Mouse (Mus musculus): ENCODE data around the gene Myo10. TPM values are rescaled to one million over a fixed set of nuclear protein-coding genes. Genes with fewer than 3 reads are reported as not detected.

Myo10 gene
- total RNA-seq, 2 experiments from 2014 or later, result 52.0 to 54.3 TPM

GRCm38 (mm10) chr15:25642214-25643058 lies 20.1 kb downstream of the Myo10 start:
- Histone ChIP-seq H3K4me3 (no peak overlapping the region), H3K27ac (no peak overlapping the region)
- TF ChIP-seq CTCF (conservative IDR thresholded peaks at IDR 0.05), result no peak
- no peak for DNase-seq (ENCODE audit: low spot score in 2 of 2)

DNA sequence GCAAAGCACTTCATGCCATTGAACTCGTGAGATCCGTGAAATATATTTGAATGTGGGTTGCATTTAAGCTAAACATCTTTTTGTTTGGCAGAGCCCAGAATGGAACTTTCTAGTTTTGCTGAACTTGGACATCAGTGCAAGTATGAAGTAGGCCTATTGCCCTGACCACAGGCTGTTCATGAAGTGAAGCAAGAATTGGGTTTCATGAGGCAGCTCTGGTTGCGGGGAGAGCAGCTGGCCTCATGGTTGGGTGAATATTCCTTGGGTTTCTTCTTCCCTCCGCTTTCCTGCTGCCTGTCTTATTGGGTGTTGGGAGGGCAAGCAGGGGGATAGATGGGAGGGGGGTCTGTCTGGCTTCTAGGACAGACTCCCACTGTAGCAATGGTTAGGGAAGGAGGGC lies 23.5 kb downstream of the Myo10 start:
- no peak for TF ChIP-seq CTCF (conservative IDR thresholded peaks at IDR 0.05)
- no peak for DNase-seq (ENCODE audit: low spot score in 2 of 2)
- Histone ChIP-seq H3K4me3 (no peak overlapping the region), H3K27ac (no peak overlapping the region)

- Histone ChIP-seq H3K27ac (no peak overlapping the region), H3K4me3 (no peak overlapping the region)
- TF ChIP-seq CTCF (conservative IDR thresholded peaks at IDR 0.05), result no peak
- DNase-seq (ENCODE audit: low spot score in 2 of 2), result no peak
Measured at GRCm38 (mm10) chr15:25648287-25648686, 26.0 kb downstream of the Myo10 start.

GRCm38 (mm10) chr15:25650371-25650770 lies 28.0 kb downstream of the Myo10 start:
- no peak for DNase-seq (ENCODE audit: low spot score in 2 of 2)
- no peak for TF ChIP-seq CTCF (conservative IDR thresholded peaks at IDR 0.05)
- H3K27ac ChIP-seq, result no peak overlapping the region
- H3K4me3 ChIP-seq, result no peak overlapping the region

GRCm38 (mm10) chr15:25651820-25652219 lies 29.5 kb downstream of the Myo10 start:
- no peak for DNase-seq (ENCODE audit: low spot score in 2 of 2)
- no peak for TF ChIP-seq CTCF (conservative IDR thresholded peaks at IDR 0.05)
- Histone ChIP-seq H3K27ac (no peak overlapping the region), H3K4me3 (no peak overlapping the region)

DNA sequence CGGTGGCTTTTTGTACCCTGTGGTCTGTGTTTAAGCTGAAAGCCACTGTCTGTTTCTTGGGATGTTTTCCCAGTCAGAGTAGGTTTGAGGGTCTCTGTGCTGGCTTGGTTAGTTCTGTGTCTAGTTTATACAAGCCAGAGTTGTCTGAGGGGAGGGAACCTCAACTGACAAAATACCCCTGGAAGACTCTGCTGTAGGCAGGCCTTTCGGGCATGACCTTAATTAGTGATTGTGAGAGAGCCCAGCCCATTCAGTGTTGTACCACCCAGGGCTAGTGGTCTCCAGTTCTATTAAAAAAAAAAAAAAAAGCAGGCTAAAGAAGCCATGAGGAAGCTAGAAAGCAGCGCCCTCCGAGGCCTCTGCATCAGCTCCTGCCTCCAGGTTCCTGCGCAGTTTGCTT lies 30.0 kb downstream of the Myo10 start:
- no peak for TF ChIP-seq CTCF (conservative IDR thresholded peaks at IDR 0.05)
- Histone ChIP-seq H3K4me3 (no peak overlapping the region), H3K27ac (no peak overlapping the region)
- no peak for DNase-seq (ENCODE audit: low spot score in 2 of 2)

- TF ChIP-seq CTCF (conservative IDR thresholded peaks at IDR 0.05), result no peak
- H3K4me3 ChIP-seq, result no peak overlapping the region
- H3K27ac ChIP-seq, result no peak overlapping the region
- DNase-seq (ENCODE audit: low spot score in 2 of 2), result no peak
Measured at GRCm38 (mm10) chr15:25652933-25653332, 30.6 kb downstream of the Myo10 start.

- H3K4me3 ChIP-seq, result no peak overlapping the region
- no peak overlapping the region for H3K27ac ChIP-seq
- DNase-seq (ENCODE audit: low spot score in 2 of 2), result no peak
- no peak for TF ChIP-seq CTCF (conservative IDR thresholded peaks at IDR 0.05)
Measured at GRCm38 (mm10) chr15:25653680-25654079, 31.4 kb downstream of the Myo10 start.

- TF ChIP-seq CTCF (conservative IDR thresholded peaks at IDR 0.05), result no peak
- Histone ChIP-seq H3K4me3 (no peak overlapping the region), H3K27ac (no peak overlapping the region)
- DNase-seq (ENCODE audit: low spot score in 2 of 2), result no peak
Measured at GRCm38 (mm10) chr15:25662833-25663519, 40.7 kb downstream of the Myo10 start.

DNA sequence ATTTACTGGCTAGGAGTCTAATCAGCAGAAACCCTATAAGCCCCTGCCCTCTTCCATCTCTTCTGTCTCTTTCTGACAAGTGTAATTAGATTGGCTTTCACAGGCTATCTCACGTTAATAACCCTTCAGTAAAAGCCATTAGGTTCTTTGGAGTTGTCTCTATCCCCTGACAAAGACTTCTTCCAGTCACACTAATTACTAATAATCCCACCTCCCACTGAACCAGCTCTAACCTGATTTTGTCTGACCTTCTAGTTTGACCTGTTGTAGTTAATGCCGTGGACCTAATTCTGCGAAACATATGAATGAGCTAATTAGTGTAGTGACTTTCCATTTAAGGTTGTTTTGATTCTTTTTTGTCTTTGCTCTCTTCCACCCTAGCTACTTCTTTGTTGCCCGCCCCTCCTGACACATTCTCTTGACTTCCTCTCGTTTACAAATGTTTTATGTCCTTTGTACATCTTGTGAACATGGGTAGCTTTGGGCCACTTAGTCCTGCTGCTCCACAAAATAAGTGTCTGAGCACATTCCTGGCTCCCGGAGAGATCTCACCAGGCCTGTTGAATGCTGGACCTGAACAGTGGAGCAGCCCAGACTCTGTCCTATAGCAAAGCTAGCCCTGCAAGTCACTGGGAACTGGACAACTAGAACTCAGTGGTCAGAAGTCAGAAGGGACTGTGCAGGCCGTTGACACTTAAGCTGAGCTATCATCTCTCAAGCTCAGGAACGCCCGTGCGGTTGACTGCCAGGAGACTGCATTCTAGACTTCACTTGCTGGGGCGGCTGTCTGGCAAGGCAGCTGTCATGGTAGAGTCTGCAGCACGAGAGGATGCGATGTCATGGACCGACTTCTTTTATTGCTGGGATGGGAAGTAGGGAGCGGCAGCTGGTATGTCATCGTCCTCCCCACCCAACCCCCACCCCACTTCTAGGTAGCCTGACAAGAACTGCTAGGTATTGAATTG lies 47.2 kb downstream of the Myo10 start:
- no peak for TF ChIP-seq CTCF (conservative IDR thresholded peaks at IDR 0.05)
- Histone ChIP-seq H3K4me3 (no peak overlapping the region), H3K27ac (no peak overlapping the region)
- DNase-seq (ENCODE audit: low spot score in 2 of 2), result no peak

GRCm38 (mm10) chr15:25673231-25673980 lies 51.1 kb downstream of the Myo10 start:
- no peak for DNase-seq (ENCODE audit: low spot score in 2 of 2)
- Histone ChIP-seq H3K27ac (no peak overlapping the region), H3K4me3 (no peak overlapping the region)

More at GRCm38 (mm10) chr15:25673231-25673980, 51.1 kb downstream of the Myo10 start:
- TF ChIP-seq CTCF (conservative IDR thresholded peaks at IDR 0.05), result no peak
